Mouse (Mus musculus): ENCODE data around the gene Samd13.

Gene Samd13

DNA sequence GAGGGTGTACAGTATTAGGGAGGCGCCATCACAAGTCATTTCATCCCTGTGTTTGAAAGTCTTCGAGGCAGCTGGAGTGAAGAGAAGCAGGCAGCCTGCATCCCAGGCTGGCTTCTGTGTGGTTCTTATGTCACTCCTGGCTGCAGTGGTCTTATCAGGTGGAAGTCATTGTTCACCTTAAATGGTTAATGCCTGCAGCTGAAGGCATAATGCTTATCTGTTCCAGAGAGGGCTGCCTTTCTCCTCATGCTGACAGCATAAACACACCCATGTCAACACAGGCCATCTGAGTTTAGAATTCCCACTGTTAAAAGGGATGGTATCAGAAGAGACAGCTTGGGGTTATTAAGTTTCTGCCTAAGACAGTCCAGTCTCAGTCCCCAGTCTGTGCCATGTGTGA is 84.2 kb downstream of the Samd13 start:
- Histone ChIP-seq H3K4me1 (replicated peaks; ENCODE audit: low read depth, low read length) (no peaks in the 10 kb centered on the region), H3K36me3 (ENCODE audit: insufficient read depth, low read length) (no peaks in the 10 kb centered on the region), H3K27me3 (ENCODE audit: insufficient read depth, low read length) (no peaks in the 10 kb centered on the region), H3K4me3 (replicated peaks; ENCODE audit: low read length) (no peak overlapping the region), H3K9me3 (ENCODE audit: low read length) (no peaks in the 10 kb centered on the region)
- no peak for TF ChIP-seq CTCF (conservative IDR thresholded peaks at IDR 0.05; ENCODE audit: low read length)

- Histone ChIP-seq H3K27me3 (ENCODE audit: insufficient read depth, low read length) (no peaks in the 10 kb centered on the region), H3K9me3 (ENCODE audit: low read length) (no peaks in the 10 kb centered on the region), H3K4me1 (replicated peaks; ENCODE audit: low read depth, low read length) (no peaks in the 10 kb centered on the region), H3K4me3 (replicated peaks; ENCODE audit: low read length) (no peak overlapping the region), H3K36me3 (ENCODE audit: insufficient read depth, low read length) (no peaks in the 10 kb centered on the region)
- TF ChIP-seq POU5F1 (IDR thresholded peaks at IDR 0.05; ENCODE audit: borderline replicate concordance, low read length) (no peak), NANOG (IDR thresholded peaks at IDR 0.05; ENCODE audit: borderline replicate concordance, low read length) (no peak), CTCF (conservative IDR thresholded peaks at IDR 0.05; ENCODE audit: low read length) (no peak)
Observed at GRCm38 (mm10) chr3:146599198-146599900, 86.0 kb downstream of the Samd13 start.

DNA sequence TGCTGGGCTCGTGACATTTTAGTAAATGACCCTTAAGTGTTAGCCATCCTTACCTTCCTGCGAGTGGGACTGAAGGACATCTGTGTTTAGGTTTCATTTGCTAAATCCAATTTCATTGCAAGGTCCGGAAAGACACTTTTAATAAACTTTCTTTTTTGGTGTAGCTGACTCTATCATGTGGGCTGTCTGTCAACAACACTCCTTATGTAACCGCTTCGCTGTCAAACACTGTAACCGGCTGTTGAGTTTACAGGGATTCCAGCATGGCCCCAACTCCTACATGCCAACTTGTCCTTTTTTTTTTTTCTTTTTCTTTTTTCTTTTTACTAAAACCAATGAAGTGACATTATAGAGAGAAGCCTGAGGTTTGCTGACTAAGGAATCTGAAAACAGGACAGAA is 87.0 kb downstream of the Samd13 start:
- TF ChIP-seq NANOG (IDR thresholded peaks at IDR 0.05; ENCODE audit: borderline replicate concordance, low read length) = no peak
- TF ChIP-seq POU5F1 (IDR thresholded peaks at IDR 0.05; ENCODE audit: borderline replicate concordance, low read length) = no peak
- no peak for TF ChIP-seq CTCF (conservative IDR thresholded peaks at IDR 0.05; ENCODE audit: low read length)
- no peak overlapping the region for H3K4me3 ChIP-seq (replicated peaks; ENCODE audit: low read length)
- H3K4me1 ChIP-seq (replicated peaks; ENCODE audit: low read depth, low read length) = no peaks in the 10 kb centered on the region
- H3K27me3 ChIP-seq (ENCODE audit: insufficient read depth, low read length) = no peaks in the 10 kb centered on the region
- no peaks in the 10 kb centered on the region for H3K9me3 ChIP-seq (ENCODE audit: low read length)
- no peaks in the 10 kb centered on the region for H3K36me3 ChIP-seq (ENCODE audit: insufficient read depth, low read length)

DNA sequence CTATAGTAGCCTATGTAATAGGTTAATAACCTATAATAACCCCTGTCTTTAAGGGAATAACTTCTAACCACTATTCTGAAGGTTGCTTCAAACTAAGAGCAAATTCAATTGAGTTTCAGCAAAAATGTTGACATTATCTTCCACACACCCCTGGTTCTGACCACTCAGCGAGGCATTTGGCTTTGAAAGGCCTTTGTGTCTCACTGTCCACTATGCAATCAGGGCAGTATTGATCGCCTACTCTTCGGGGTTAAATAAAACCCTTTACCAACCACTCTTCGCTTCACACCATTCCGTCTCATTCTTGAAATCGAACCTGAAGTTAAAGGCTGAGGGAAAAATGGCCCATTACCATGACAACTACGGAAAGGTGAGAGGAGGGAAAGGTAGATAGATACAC is 88.5 kb downstream of the Samd13 start:
- Histone ChIP-seq H3K9me3 (ENCODE audit: low read length) (no peaks in the 10 kb centered on the region), H3K36me3 (ENCODE audit: insufficient read depth, low read length) (no peaks in the 10 kb centered on the region), H3K4me3 (replicated peaks; ENCODE audit: low read length) (no peak overlapping the region), H3K4me1 (replicated peaks; ENCODE audit: low read depth, low read length) (no peaks in the 10 kb centered on the region), H3K27me3 (ENCODE audit: insufficient read depth, low read length) (no peaks in the 10 kb centered on the region)
- TF ChIP-seq NANOG (IDR thresholded peaks at IDR 0.05; ENCODE audit: borderline replicate concordance, low read length) = no peak
- TF ChIP-seq CTCF (conservative IDR thresholded peaks at IDR 0.05; ENCODE audit: low read length) = no peak
- TF ChIP-seq POU5F1 (IDR thresholded peaks at IDR 0.05; ENCODE audit: borderline replicate concordance, low read length) = no peak

- no peak overlapping the region for H3K4me3 ChIP-seq (replicated peaks; ENCODE audit: low read length)
- no peaks in the 10 kb centered on the region for H3K36me3 ChIP-seq (ENCODE audit: insufficient read depth, low read length)
- H3K4me1 ChIP-seq (replicated peaks; ENCODE audit: low read depth, low read length) = no peaks in the 10 kb centered on the region
- no peaks in the 10 kb centered on the region for H3K9me3 ChIP-seq (ENCODE audit: low read length)
- no peak for TF ChIP-seq CTCF (conservative IDR thresholded peaks at IDR 0.05; ENCODE audit: low read length)
- no peak for TF ChIP-seq POU5F1 (IDR thresholded peaks at IDR 0.05; ENCODE audit: borderline replicate concordance, low read length)
- TF ChIP-seq NANOG (IDR thresholded peaks at IDR 0.05; ENCODE audit: borderline replicate concordance, low read length) = no peak
- H3K27me3 ChIP-seq (ENCODE audit: insufficient read depth, low read length) = no peaks in the 10 kb centered on the region
Observed at GRCm38 (mm10) chr3:146596387-146596786, 89.0 kb downstream of the Samd13 start.

GRCm38 (mm10) chr3:146595440-146595839 is 90.0 kb downstream of the Samd13 start:
- Histone ChIP-seq H3K4me3 (replicated peaks; ENCODE audit: low read length) (no peak overlapping the region), H3K9me3 (ENCODE audit: low read length) (no peaks in the 10 kb centered on the region), H3K36me3 (ENCODE audit: insufficient read depth, low read length) (no peaks in the 10 kb centered on the region), H3K27me3 (ENCODE audit: insufficient read depth, low read length) (no peaks in the 10 kb centered on the region), H3K4me1 (replicated peaks; ENCODE audit: low read depth, low read length) (no peaks in the 10 kb centered on the region)
- no peak for TF ChIP-seq NANOG (IDR thresholded peaks at IDR 0.05; ENCODE audit: borderline replicate concordance, low read length)
- no peak for TF ChIP-seq CTCF (conservative IDR thresholded peaks at IDR 0.05; ENCODE audit: low read length)
- TF ChIP-seq POU5F1 (IDR thresholded peaks at IDR 0.05; ENCODE audit: borderline replicate concordance, low read length) = no peak

Measured in E14TG2a.4 (cell line).